Comparison of ENCODE assay signal across 12 mouse cellular contexts in genomic region chr7:112082636-112083035, GRCm38 (mm10). TPM values are rescaled to one million over a fixed set of nuclear protein-coding genes. Genes with fewer than 3 reads are reported as not detected.
DNase-seq lines count a peak whose midpoint lies in the region.
"Had no signal": no experiment of that assay in that cellular context is flagged by ENCODE, and none has a peak within 500 bp of the region (broad histone marks: within the 10 kb centered on the region; RNA-seq: fewer than 3 reads in every experiment).

No protein-coding gene starts in this region.

- DNase-seq in adrenal gland, adult 2 months, result peak; percentile 51
- no peak for DNase-seq in adrenal gland, postnatal 4 days (ENCODE audit: low spot score in 2 of 2)
- DNase-seq in adrenal gland, postnatal 14 days, result peak; percentile 6
- DNase-seq in adrenal gland, postnatal 10 days, result no peak
- DNase-seq in adrenal gland, postnatal 36 days, result peak; percentile 12 to 16
- no peak for DNase-seq in liver
- DNase-seq: cerebellum, adult 11-12 months; cerebellum, adult 2 months; cerebellum, adult 9-10 months; cerebellum, postnatal 10 days; cerebellum, postnatal 25 days; forebrain, postnatal 0 days had no signal

RNA-seq across cellular contexts. Expression of gene Usp47, which starts 59.3 kb away (rescaled TPM):
- total RNA-seq in adrenal gland, adult 2 months (2021), result 10 to 100 TPM; 58.8 to 64.5 TPM
- polyA plus RNA-seq in adrenal gland, adult 2 months (2012; rRNA removed), result 4.3 and 5.2 TPM in 2 replicates
- total RNA-seq in adrenal gland, postnatal 4 days (2021), result 10 to 100 TPM; 80.7 to 82.2 TPM
- total RNA-seq in adrenal gland, postnatal 14 days (2021), result 62.6 and 63.0 TPM in 2 replicates
- 10 to 100 TPM; 58.9 to 74.1 TPM for total RNA-seq in adrenal gland, postnatal 10 days (2021)
- total RNA-seq in adrenal gland, postnatal 36 days (2021), result 10 to 100 TPM; 65.1 to 74.9 TPM

Comparison
In these comparisons a context has a peak if more than half of its experiments do, and no peak if none do; other contexts are left out.
1. DNase-seq: peak in adrenal gland, adult 2 months (single experiment), adrenal gland, postnatal 14 days (single experiment) and adrenal gland, postnatal 36 days (2 of 2); none in adrenal gland, postnatal 4 days (0 of 2), adrenal gland, postnatal 10 days (single experiment) and liver (single experiment).